Mouse (Mus musculus): ENCODE measurements at regions not wholly inside any gene's neighbourhood (a gene's known extent, or its start where the extent isn't known, plus 50 kb on each side); places are given as distances from the start of the nearest gene placed in this dataset.

DNA sequence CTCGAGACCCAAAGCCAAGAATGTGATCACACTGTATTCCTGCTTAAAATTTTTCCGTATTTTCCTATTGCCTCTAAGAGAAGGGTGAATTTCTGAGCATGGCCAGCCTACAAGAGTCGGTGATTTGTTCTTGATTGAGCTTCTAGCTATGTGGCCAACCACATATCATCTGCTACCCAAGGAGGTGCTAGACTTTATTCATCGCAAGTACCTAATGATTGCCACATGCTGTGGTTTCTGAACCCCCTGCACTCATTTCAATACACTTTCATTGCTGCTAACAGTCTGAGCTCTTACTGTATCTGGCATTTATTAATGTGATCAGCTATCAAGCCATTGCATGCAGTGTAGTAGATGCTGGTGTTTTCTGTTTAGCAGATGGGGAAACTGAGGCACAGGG lies 432.2 kb downstream of the Ttll7 start:
- Histone ChIP-seq H3K27ac (ENCODE audit: low read length) (no peak overlapping the region), H3K4me2 (replicated peaks; ENCODE audit: low read depth, low read length) (no peak overlapping the region), H3K4me3 (ENCODE audit: low read length) (no peak overlapping the region), H3K9ac (replicated peaks; ENCODE audit: low read length) (no peak overlapping the region), H3K4me1 (ENCODE audit: insufficient read depth, low read length) (no peaks in the 10 kb centered on the region), H3K9me3 (ENCODE audit: low read length) (no peaks in the 10 kb centered on the region), H3K36me3 (ENCODE audit: insufficient read depth, low read length) (no peaks in the 10 kb centered on the region), H3K27me3 (ENCODE audit: insufficient read depth, low read length) (no peaks in the 10 kb centered on the region)
- ATAC-seq (ENCODE audit: low FRiP score, low TSS enrichment): no peak
- WGBS: 90% methylated on average over 4 of the region's 4 CpGs

- H3K4me3 ChIP-seq (ENCODE audit: low read length): no peak overlapping the region
- no peaks in the 10 kb centered on the region for H3K9me3 ChIP-seq (ENCODE audit: low read length)
- H3K9ac ChIP-seq (replicated peaks; ENCODE audit: low read length): no peak overlapping the region
- 45% methylated on average over 5 of the region's 5 CpGs for WGBS
- no peak overlapping the region for H3K27ac ChIP-seq (ENCODE audit: low read length)
- no peaks in the 10 kb centered on the region for H3K27me3 ChIP-seq (ENCODE audit: insufficient read depth, low read length)
- ATAC-seq (ENCODE audit: low FRiP score, low TSS enrichment): peak; percentile 35; the same call in 1 of the 2 replicates
- no peak overlapping the region for H3K4me2 ChIP-seq (replicated peaks; ENCODE audit: low read depth, low read length)
- no peaks in the 10 kb centered on the region for H3K36me3 ChIP-seq (ENCODE audit: insufficient read depth, low read length)
- H3K4me1 ChIP-seq (ENCODE audit: insufficient read depth, low read length): no peaks in the 10 kb centered on the region
Observed at GRCm38 (mm10) chr3:147285496-147285895, 433.3 kb downstream of the Ttll7 start.

DNA sequence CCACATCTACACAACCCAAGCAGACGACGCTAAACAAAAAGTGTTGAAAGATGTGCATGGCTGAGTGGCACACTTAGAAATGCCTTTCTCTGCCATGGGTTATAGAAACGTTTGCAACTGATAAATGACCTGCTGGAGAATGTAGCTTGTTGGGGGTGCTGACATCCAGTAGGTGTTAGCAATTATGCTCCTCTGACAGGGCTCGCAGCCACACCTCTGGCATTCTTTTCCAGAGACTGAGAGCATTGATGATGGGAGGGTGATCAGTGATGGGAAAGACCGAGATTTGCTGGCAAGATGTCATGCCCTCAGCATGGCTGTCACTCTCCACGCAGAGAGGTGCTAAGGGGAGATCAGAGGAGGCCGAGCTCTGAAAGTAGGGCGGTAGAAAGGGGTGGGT lies 435.3 kb downstream of the Ttll7 start:
- Histone ChIP-seq H3K9me3 (ENCODE audit: low read length) (no peaks in the 10 kb centered on the region), H3K27ac (ENCODE audit: low read length) (no peak overlapping the region), H3K27me3 (ENCODE audit: insufficient read depth, low read length) (no peaks in the 10 kb centered on the region), H3K4me3 (ENCODE audit: low read length) (no peak overlapping the region), H3K4me1 (ENCODE audit: insufficient read depth, low read length) (no peaks in the 10 kb centered on the region), H3K4me2 (replicated peaks; ENCODE audit: low read depth, low read length) (no peak overlapping the region), H3K9ac (replicated peaks; ENCODE audit: low read length) (no peak overlapping the region), H3K36me3 (ENCODE audit: insufficient read depth, low read length) (no peaks in the 10 kb centered on the region)
- 57% methylated on average over 8 of the region's 8 CpGs for WGBS
- no peak for ATAC-seq (ENCODE audit: low FRiP score, low TSS enrichment)

GRCm38 (mm10) chr3:147291696-147292327 lies 439.6 kb downstream of the Ttll7 start:
- H3K27ac ChIP-seq (ENCODE audit: low read length): no peak overlapping the region
- no peaks in the 10 kb centered on the region for H3K36me3 ChIP-seq (ENCODE audit: insufficient read depth, low read length)
- no peak overlapping the region for H3K9ac ChIP-seq (replicated peaks; ENCODE audit: low read length)
- 85% methylated on average over 10 of the region's 10 CpGs for WGBS
- H3K4me3 ChIP-seq (ENCODE audit: low read length): no peak overlapping the region
- H3K27me3 ChIP-seq (ENCODE audit: insufficient read depth, low read length): no peaks in the 10 kb centered on the region
- ATAC-seq (ENCODE audit: low FRiP score, low TSS enrichment): no peak
- no peaks in the 10 kb centered on the region for H3K9me3 ChIP-seq (ENCODE audit: low read length)
- H3K4me1 ChIP-seq (ENCODE audit: insufficient read depth, low read length): no peaks in the 10 kb centered on the region
- H3K4me2 ChIP-seq (replicated peaks; ENCODE audit: low read depth, low read length): no peak overlapping the region

DNA sequence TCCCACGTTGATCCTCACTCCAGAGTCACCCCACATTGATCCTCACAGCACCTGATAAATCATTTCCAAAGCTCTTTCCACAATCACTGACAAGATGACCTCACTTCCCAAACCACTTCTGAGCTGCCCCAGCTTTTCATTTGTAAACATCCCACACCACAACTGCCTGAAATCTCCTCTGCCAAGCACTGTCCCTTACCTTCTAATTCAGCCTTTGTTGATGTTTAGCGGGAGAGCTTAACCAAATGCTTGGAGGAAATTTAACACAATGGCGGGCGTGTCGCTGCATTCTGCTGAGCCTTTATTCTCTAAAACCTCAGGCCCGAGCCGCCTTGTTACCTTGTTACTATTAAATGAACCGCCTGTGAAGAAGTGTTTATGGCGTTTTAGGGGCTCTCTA lies 445.9 kb downstream of the Ttll7 start:
- Histone ChIP-seq H3K27me3 (ENCODE audit: insufficient read depth, low read length) (no peaks in the 10 kb centered on the region), H3K27ac (ENCODE audit: low read length) (no peak overlapping the region), H3K9ac (replicated peaks; ENCODE audit: low read length) (no peak overlapping the region), H3K4me2 (replicated peaks; ENCODE audit: low read depth, low read length) (no peak overlapping the region), H3K9me3 (ENCODE audit: low read length) (no peaks in the 10 kb centered on the region), H3K4me1 (ENCODE audit: insufficient read depth, low read length) (no peaks in the 10 kb centered on the region), H3K36me3 (ENCODE audit: insufficient read depth, low read length) (no peaks in the 10 kb centered on the region), H3K4me3 (ENCODE audit: low read length) (no peak overlapping the region)
- no peak for ATAC-seq (ENCODE audit: low FRiP score, low TSS enrichment)
- 18% methylated on average over 9 of the region's 9 CpGs for WGBS

- H3K4me3 ChIP-seq (ENCODE audit: low read length): no peak overlapping the region
- H3K9ac ChIP-seq (replicated peaks; ENCODE audit: low read length): no peak overlapping the region
- H3K4me2 ChIP-seq (replicated peaks; ENCODE audit: low read depth, low read length): no peak overlapping the region
- no peaks in the 10 kb centered on the region for H3K9me3 ChIP-seq (ENCODE audit: low read length)
- no peak for ATAC-seq (ENCODE audit: low FRiP score, low TSS enrichment)
- H3K27ac ChIP-seq (ENCODE audit: low read length): no peak overlapping the region
- H3K4me1 ChIP-seq (ENCODE audit: insufficient read depth, low read length): no peaks in the 10 kb centered on the region
- WGBS: 91% methylated on average over 2 of the region's 2 CpGs
- no peaks in the 10 kb centered on the region for H3K27me3 ChIP-seq (ENCODE audit: insufficient read depth, low read length)
- no peaks in the 10 kb centered on the region for H3K36me3 ChIP-seq (ENCODE audit: insufficient read depth, low read length)
Observed at GRCm38 (mm10) chr3:147325522-147325921, 473.4 kb downstream of the Ttll7 start.

- H3K27ac ChIP-seq (ENCODE audit: low read length): no peak overlapping the region
- no peak overlapping the region for H3K9ac ChIP-seq (replicated peaks; ENCODE audit: low read length)
- no peaks in the 10 kb centered on the region for H3K27me3 ChIP-seq (ENCODE audit: insufficient read depth, low read length)
- WGBS: 87% methylated on average over 6 of the region's 6 CpGs
- H3K36me3 ChIP-seq (ENCODE audit: insufficient read depth, low read length): no peaks in the 10 kb centered on the region
- no peak overlapping the region for H3K4me3 ChIP-seq (ENCODE audit: low read length)
- H3K9me3 ChIP-seq (ENCODE audit: low read length): no peaks in the 10 kb centered on the region
- no peaks in the 10 kb centered on the region for H3K4me1 ChIP-seq (ENCODE audit: insufficient read depth, low read length)
- H3K4me2 ChIP-seq (replicated peaks; ENCODE audit: low read depth, low read length): no peak overlapping the region
- ATAC-seq (ENCODE audit: low FRiP score, low TSS enrichment): no peak
Observed at GRCm38 (mm10) chr3:147334301-147334700, 482.1 kb downstream of the Ttll7 start.

- H3K9me3 ChIP-seq (ENCODE audit: low read length): no peaks in the 10 kb centered on the region
- H3K4me3 ChIP-seq (ENCODE audit: low read length): no peak overlapping the region
- 78% methylated on average over 7 of the region's 7 CpGs for WGBS
- no peak overlapping the region for H3K27ac ChIP-seq (ENCODE audit: low read length)
- no peak overlapping the region for H3K4me2 ChIP-seq (replicated peaks; ENCODE audit: low read depth, low read length)
- H3K4me1 ChIP-seq (ENCODE audit: insufficient read depth, low read length): no peaks in the 10 kb centered on the region
- no peaks in the 10 kb centered on the region for H3K36me3 ChIP-seq (ENCODE audit: insufficient read depth, low read length)
- H3K27me3 ChIP-seq (ENCODE audit: insufficient read depth, low read length): no peaks in the 10 kb centered on the region
- no peak for ATAC-seq (ENCODE audit: low FRiP score, low TSS enrichment)
- H3K9ac ChIP-seq (replicated peaks; ENCODE audit: low read length): no peak overlapping the region
Observed at GRCm38 (mm10) chr3:147335286-147335685, 483.1 kb downstream of the Ttll7 start.

DNA sequence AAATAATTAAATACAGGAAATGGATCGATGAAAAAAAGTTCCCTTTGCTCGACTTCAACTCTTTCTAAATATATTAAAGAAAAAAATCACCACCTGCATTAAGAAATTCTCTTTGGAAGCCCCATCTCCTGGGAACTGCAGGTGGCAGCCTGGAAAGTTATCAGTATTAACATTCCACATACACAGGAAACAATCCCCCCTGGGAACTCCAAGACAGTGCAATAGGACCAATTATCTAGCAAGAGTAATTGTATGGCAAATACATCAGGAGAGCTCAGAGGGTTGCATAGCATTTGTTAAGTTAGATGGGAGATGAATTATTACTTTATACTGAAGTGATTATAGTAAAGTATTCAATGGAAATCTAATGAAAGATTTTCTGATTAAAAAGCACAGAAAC lies 487.3 kb downstream of the Ttll7 start:
- no peak overlapping the region for H3K27ac ChIP-seq (ENCODE audit: low read length)
- H3K27me3 ChIP-seq (ENCODE audit: insufficient read depth, low read length): no peaks in the 10 kb centered on the region
- H3K9ac ChIP-seq (replicated peaks; ENCODE audit: low read length): no peak overlapping the region
- no peak overlapping the region for H3K4me2 ChIP-seq (replicated peaks; ENCODE audit: low read depth, low read length)
- ATAC-seq (ENCODE audit: low FRiP score, low TSS enrichment): no peak
- no peak overlapping the region for H3K4me3 ChIP-seq (ENCODE audit: low read length)
- no peaks in the 10 kb centered on the region for H3K36me3 ChIP-seq (ENCODE audit: insufficient read depth, low read length)
- WGBS: 55% methylated on average over 2 of the region's 2 CpGs
- H3K9me3 ChIP-seq (ENCODE audit: low read length): no peaks in the 10 kb centered on the region
- no peaks in the 10 kb centered on the region for H3K4me1 ChIP-seq (ENCODE audit: insufficient read depth, low read length)

DNA sequence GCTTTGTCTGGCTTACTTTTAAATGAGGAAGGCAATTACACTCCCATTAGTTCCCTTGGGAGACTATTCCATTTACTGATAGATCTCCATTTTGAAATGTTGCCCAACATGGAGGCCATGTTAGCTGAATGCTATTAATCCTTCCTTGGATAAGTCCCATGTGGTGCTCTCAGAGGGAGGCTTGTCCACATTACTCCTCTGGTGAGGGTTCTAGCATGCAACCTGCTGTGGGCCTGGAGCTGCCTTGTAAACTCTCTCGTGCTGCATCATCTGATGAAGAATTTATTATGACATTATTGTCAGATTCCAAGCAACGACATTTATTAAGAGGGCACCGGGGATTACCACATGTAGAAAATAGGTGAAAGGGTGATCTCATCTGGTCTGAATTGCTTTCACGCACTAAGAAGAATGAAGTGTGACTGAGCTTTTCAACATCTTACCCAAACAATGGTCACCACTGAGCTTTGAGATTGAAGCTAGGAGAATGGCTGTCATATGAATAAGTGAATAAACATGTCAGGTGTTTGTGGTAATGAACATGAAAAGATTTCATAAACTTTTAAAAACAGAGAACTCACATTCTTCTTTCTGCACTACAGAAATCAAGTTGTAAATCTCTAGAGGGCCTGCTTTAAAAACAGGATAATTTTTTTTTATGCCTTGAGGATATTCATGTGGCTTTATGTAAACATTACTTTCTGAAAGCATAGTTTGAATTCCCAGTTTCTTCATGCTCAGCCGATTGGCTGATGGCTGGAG lies 495.3 kb downstream of the Ttll7 start:
- H3K27ac ChIP-seq (ENCODE audit: low read length): no peak overlapping the region
- H3K36me3 ChIP-seq (ENCODE audit: insufficient read depth, low read length): no peaks in the 10 kb centered on the region
- no peaks in the 10 kb centered on the region for H3K27me3 ChIP-seq (ENCODE audit: insufficient read depth, low read length)
- ATAC-seq (ENCODE audit: low FRiP score, low TSS enrichment): no peak
- no peak overlapping the region for H3K9ac ChIP-seq (replicated peaks; ENCODE audit: low read length)
- 67% methylated on average over 5 of the region's 5 CpGs for WGBS
- H3K4me2 ChIP-seq (replicated peaks; ENCODE audit: low read depth, low read length): no peak overlapping the region
- no peak overlapping the region for H3K4me3 ChIP-seq (ENCODE audit: low read length)
- 0 out of 2 replicates have a peak, but pooled peaks cover 3% of the 10 kb centered on the region for H3K4me1 ChIP-seq (ENCODE audit: insufficient read depth, low read length)
- no peaks in the 10 kb centered on the region for H3K9me3 ChIP-seq (ENCODE audit: low read length)

All from kidney, embryonic 16.5 days (tissue).